Mouse (Mus musculus) common myeloid progenitor, adult 5-6 weeks (primary cell): ENCODE results near the gene Hoxa1. TPM values are rescaled to one million over a fixed set of nuclear protein-coding genes. Genes with fewer than 3 reads are reported as not detected.

Experiments
- ATAC-seq: replicated peaks from 2 replicates; pipeline ENCODE4 v1.8.0; 2016; ENCODE audit warnings: low read depth, mild to moderate bottlenecking, moderate TSS enrichment, inconsistent platforms; ENCODE audit not compliant: poor library complexity, severe bottlenecking
- total RNA-seq: library from RNA; stranded (forward); fragments of 200-1000, 187-1606 nt; gene quantifications from 2 replicates; pipeline ENCODE4 v1.2.3, GENCODE M21; 2017

Hoxa1 gene
- total RNA-seq, 1 experiment from 2014 or later = not detected

GRCm38 (mm10) chr6:52123673-52124072 is 34.4 kb downstream of the Hoxa1 start:
- no peak for ATAC-seq

DNA sequence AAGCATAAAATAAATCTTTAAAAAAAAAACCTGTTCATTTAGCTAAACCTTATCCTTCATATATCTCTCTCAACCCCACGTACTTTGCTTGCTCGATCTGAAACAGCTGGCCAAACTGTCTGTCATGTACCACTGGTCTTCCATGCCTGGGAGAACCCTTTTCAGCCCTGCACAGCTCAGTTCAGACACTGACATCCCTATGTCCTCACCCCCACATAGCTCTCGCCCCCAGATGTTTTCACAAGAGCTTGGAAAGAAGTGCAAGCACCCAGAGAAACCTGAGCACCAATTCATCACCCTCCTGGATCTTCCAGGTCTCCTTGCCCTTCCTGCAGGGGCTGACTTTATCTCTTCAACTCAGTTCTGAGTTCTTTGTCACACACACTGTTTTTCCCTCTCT is 36.9 kb downstream of the Hoxa1 start:
- ATAC-seq = no peak

DNA sequence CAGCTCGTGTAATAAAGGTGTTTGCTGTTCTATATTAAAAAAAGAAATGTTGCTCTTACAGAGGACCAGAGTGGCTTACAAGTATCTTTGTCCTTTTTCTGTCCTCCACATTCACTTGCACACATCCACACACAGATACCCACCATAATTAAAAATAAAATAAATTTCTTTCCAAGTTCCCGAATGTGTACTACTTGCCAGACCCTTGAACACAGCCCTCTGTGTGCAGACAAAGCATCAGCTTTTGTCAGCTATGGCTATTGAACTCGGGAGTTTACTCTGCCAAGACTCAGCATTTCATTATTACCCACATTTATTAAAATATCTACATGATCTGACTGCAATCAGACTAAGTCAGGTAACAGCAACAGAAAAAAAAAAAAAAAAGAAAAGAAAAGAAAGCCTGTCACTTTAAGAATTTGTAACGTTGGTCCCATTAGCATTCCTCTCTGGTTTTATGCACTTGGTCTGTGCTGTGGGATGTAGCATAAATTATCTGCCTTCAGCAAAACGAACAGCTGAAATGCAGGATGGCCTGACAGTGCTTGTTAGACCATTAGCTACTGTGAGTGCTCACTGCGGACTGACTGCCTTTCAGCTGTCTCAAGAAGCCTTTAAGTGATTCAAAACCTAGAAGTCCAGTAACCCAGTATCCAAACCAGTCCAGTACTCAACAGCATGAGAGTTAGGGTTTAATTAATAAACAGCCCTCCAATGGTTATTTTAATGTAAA is 39.0 kb downstream of the Hoxa1 start:
- ATAC-seq = no peak

GRCm38 (mm10) chr6:52115899-52116298 is 42.2 kb downstream of the Hoxa1 start:
- no peak for ATAC-seq

DNA sequence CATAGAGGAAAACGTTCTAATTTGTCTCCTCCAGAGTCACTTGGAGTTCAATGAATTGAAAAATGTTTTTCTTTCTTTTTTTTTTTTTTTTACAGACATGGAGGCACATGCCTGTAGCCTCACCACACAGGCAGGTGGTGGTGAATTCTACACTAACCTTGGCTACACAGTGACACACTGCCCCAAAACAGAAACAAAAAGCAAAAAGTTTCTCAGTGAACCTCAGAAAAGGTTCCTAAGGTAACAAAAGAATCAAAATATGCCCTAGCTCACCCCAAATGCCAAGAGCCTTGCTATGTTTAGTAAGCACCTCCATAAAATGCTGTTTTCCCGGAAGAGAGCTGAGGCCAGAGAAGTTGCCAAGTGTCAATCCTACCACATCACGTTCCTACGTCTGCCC is 46.3 kb downstream of the Hoxa1 start:
- no peak for ATAC-seq

DNA sequence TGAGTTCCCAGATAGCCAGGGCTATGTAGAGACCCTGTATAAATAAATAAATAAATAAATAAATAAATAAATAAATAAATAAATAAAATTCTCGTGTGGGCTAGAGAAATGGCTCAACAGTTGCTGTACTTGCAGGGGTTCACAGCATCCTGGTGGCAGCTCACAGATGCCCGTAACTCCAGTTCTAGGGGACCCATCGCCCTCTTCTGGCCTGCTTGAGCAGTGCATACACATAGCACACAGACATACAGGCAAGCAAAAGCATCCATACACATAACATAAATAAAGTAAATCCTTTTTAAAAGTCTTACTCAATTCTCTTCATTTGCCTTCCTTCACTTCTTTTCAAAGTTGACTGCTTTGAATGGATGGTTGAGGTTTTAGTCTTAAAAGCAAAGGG is 50.7 kb downstream of the Hoxa1 start:
- no peak for ATAC-seq

DNA sequence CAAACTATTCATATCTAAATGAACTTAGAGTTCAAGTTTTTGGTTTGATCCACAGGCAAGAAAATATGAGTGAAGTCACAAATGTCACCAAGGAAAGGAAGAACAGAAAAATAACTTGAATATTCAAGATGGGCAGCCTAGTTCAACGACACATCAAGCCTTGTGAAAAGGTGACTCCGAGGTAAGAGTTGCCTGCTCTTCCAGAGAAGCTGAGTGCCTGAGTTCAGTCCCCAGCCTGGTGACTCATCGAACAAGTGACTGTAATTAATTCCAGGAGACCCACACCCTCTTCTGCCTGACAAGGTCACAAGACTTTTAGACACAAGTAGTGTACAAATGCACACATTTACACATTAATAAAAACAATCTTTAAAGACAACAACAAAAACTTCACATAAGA is 51.4 kb downstream of the Hoxa1 start:
- no peak for ATAC-seq

- ATAC-seq = no peak
Observed at GRCm38 (mm10) chr6:52106178-52106577, 51.9 kb downstream of the Hoxa1 start.

Other genes starting within 250 kb of the Hoxa1 start
- 127 and 171 TPM in 2 replicates for gene Skap2, start 145.8 kb downstream of the Hoxa1 start, total RNA-seq
- not detected in 2 replicates for gene Hoxa2, start 6.5 kb upstream of the Hoxa1 start, total RNA-seq
- gene 5730596B20Rik, start 19.2 kb upstream of the Hoxa1 start, total RNA-seq = not detected in 2 replicates
- gene Hoxa4, start 33.4 kb upstream of the Hoxa1 start, total RNA-seq = 0.27 and 1.5 TPM in 2 replicates
- gene Hoxa5, start 46.3 kb upstream of the Hoxa1 start, total RNA-seq = 3.6 and 3.9 TPM in 2 replicates
- gene Hoxa6, start 50.4 kb upstream of the Hoxa1 start, total RNA-seq = 3.0 TPM in 1 of 2 replicates, not detected in the other
- gene Hoxa3, start 55.0 kb upstream of the Hoxa1 start, total RNA-seq = 1.1 and 2.8 TPM in 2 replicates
- not detected in 2 replicates for gene Gm28308, start 55.0 kb upstream of the Hoxa1 start, total RNA-seq
- gene Hoxa7, start 63.5 kb upstream of the Hoxa1 start, total RNA-seq = 10.6 and 17.7 TPM in 2 replicates
- gene Hoxa9, start 72.8 kb upstream of the Hoxa1 start, total RNA-seq = 46.4 and 56.2 TPM in 2 replicates
- 1.6 and 2.3 TPM in 2 replicates for gene Hoxa10, start 82.5 kb upstream of the Hoxa1 start, total RNA-seq
- gene Hoxa11, start 87.5 kb upstream of the Hoxa1 start, total RNA-seq = not detected in 2 replicates
- gene Hoxa13, start 102.6 kb upstream of the Hoxa1 start, total RNA-seq = not detected in 2 replicates
- not detected in 2 replicates for gene Evx1, start 155.2 kb upstream of the Hoxa1 start, total RNA-seq